Mouse (Mus musculus): ENCODE measurements around the gene Rln1. TPM values are rescaled to one million over a fixed set of nuclear protein-coding genes. Genes with fewer than 3 reads are reported as not detected.

Rln1 gene
- polyA plus RNA-seq, 1 experiment from 2014 or later: 0.38 TPM

GRCm38 (mm10) chr19:29308832-29309231 is 25.6 kb downstream of the Rln1 start:
- no peaks in the 10 kb centered on the region for H3K27me3 ChIP-seq (ENCODE audit: insufficient read depth, poor library complexity, severe bottlenecking)
- no peak for DNase-seq (ENCODE audit: low spot score)
- no peak overlapping the region for H3K27ac ChIP-seq
- no peaks in the 10 kb centered on the region for H3K4me1 ChIP-seq
- H3K36me3 ChIP-seq: peaks cover 35% of the 10 kb centered on the region
- no peak overlapping the region for H3K4me3 ChIP-seq
- H3K9me3 ChIP-seq: no peaks in the 10 kb centered on the region

GRCm38 (mm10) chr19:29302119-29302518 is 32.4 kb downstream of the Rln1 start:
- no peak for DNase-seq (ENCODE audit: low spot score)
- WGBS: 90% methylated on average over 2 of the region's 2 CpGs
- peaks cover 41% of the 10 kb centered on the region for H3K36me3 ChIP-seq

GRCm38 (mm10) chr19:29300919-29301318 is 33.6 kb downstream of the Rln1 start:
- no peak for DNase-seq (ENCODE audit: low spot score)
- Histone ChIP-seq H3K9me3 (no peaks in the 10 kb centered on the region), H3K4me1 (0 out of 2 replicates have a peak, but pooled peaks cover 3% of the 10 kb centered on the region), H3K36me3 (peaks cover 43% of the 10 kb centered on the region), H3K27ac (no peak overlapping the region), H3K27me3 (ENCODE audit: insufficient read depth, poor library complexity, severe bottlenecking) (no peaks in the 10 kb centered on the region), H3K4me3 (no peak overlapping the region)
- WGBS: 91% methylated on average over 13 of the region's 13 CpGs

More at GRCm38 (mm10) chr19:29302119-29302518, 32.4 kb downstream of the Rln1 start:
- Histone ChIP-seq H3K27me3 (ENCODE audit: insufficient read depth, poor library complexity, severe bottlenecking) (no peaks in the 10 kb centered on the region), H3K27ac (no peak overlapping the region), H3K4me3 (no peak overlapping the region), H3K4me1 (0 out of 2 replicates have a peak, but pooled peaks cover 3% of the 10 kb centered on the region), H3K9me3 (no peaks in the 10 kb centered on the region)

- H3K27ac ChIP-seq: no peak overlapping the region
- H3K36me3 ChIP-seq: peaks cover 37% of the 10 kb centered on the region
- peaks cover 6% of the 10 kb centered on the region; the same call in 1 of the 2 replicates for H3K4me1 ChIP-seq
- no peaks in the 10 kb centered on the region for H3K27me3 ChIP-seq (ENCODE audit: insufficient read depth, poor library complexity, severe bottlenecking)
- no peaks in the 10 kb centered on the region for H3K9me3 ChIP-seq
- no peak for DNase-seq (ENCODE audit: low spot score)
- H3K4me3 ChIP-seq: no peak overlapping the region
- WGBS: 96% methylated on average over 1 of the region's 1 CpGs
Observed at GRCm38 (mm10) chr19:29297366-29297765, 37.1 kb downstream of the Rln1 start.

- Histone ChIP-seq H3K4me3 (no peak overlapping the region), H3K36me3 (peaks cover 43% of the 10 kb centered on the region), H3K27ac (no peak overlapping the region), H3K27me3 (ENCODE audit: insufficient read depth, poor library complexity, severe bottlenecking) (no peaks in the 10 kb centered on the region), H3K4me1 (peaks cover 9% of the 10 kb centered on the region; the same call in 1 of the 2 replicates), H3K9me3 (no peaks in the 10 kb centered on the region)
- DNase-seq (ENCODE audit: low spot score): no peak
Observed at GRCm38 (mm10) chr19:29296166-29296565, 38.3 kb downstream of the Rln1 start.

GRCm38 (mm10) chr19:29294756-29295155 is 39.7 kb downstream of the Rln1 start:
- Histone ChIP-seq H3K36me3 (peaks cover 40% of the 10 kb centered on the region), H3K4me1 (peaks cover 9% of the 10 kb centered on the region; the same call in 1 of the 2 replicates)
- 62% methylated on average over 2 of the region's 2 CpGs for WGBS

GRCm38 (mm10) chr19:29292546-29292945 is 41.9 kb downstream of the Rln1 start:
- WGBS: 64% methylated on average over 4 of the region's 4 CpGs
- Histone ChIP-seq H3K4me1 (peaks cover 6% of the 10 kb centered on the region; the same call in 1 of the 2 replicates), H3K9me3 (no peaks in the 10 kb centered on the region), H3K27ac (no peak overlapping the region), H3K27me3 (ENCODE audit: insufficient read depth, poor library complexity, severe bottlenecking) (no peaks in the 10 kb centered on the region), H3K36me3 (peaks cover 34% of the 10 kb centered on the region), H3K4me3 (no peak overlapping the region)
- DNase-seq (ENCODE audit: low spot score): no peak

More at GRCm38 (mm10) chr19:29294756-29295155, 39.7 kb downstream of the Rln1 start:
- H3K27ac ChIP-seq: no peak overlapping the region
- no peak overlapping the region for H3K4me3 ChIP-seq
- H3K27me3 ChIP-seq (ENCODE audit: insufficient read depth, poor library complexity, severe bottlenecking): no peaks in the 10 kb centered on the region
- H3K9me3 ChIP-seq: no peaks in the 10 kb centered on the region
- no peak for DNase-seq (ENCODE audit: low spot score)

- no peaks in the 10 kb centered on the region for H3K9me3 ChIP-seq
- no peak overlapping the region for H3K4me3 ChIP-seq
- H3K27ac ChIP-seq: no peak overlapping the region
- 85% methylated on average over 14 of the region's 14 CpGs for WGBS
- H3K4me1 ChIP-seq: peaks cover 6% of the 10 kb centered on the region; the same call in 1 of the 2 replicates
- no peaks in the 10 kb centered on the region for H3K27me3 ChIP-seq (ENCODE audit: insufficient read depth, poor library complexity, severe bottlenecking)
- DNase-seq (ENCODE audit: low spot score): no peak
- peaks cover 32% of the 10 kb centered on the region for H3K36me3 ChIP-seq
Observed at GRCm38 (mm10) chr19:29291532-29291931, 42.9 kb downstream of the Rln1 start.

- H3K9me3 ChIP-seq: no peaks in the 10 kb centered on the region
- DNase-seq (ENCODE audit: low spot score): no peak
- H3K27me3 ChIP-seq (ENCODE audit: insufficient read depth, poor library complexity, severe bottlenecking): no peaks in the 10 kb centered on the region
- no peak overlapping the region for H3K27ac ChIP-seq
- peaks cover 9% of the 10 kb centered on the region; the same call in 1 of the 2 replicates for H3K4me1 ChIP-seq
- no peak overlapping the region for H3K4me3 ChIP-seq
- 74% methylated on average over 8 of the region's 8 CpGs for WGBS
- H3K36me3 ChIP-seq: peaks cover 40% of the 10 kb centered on the region
Observed at GRCm38 (mm10) chr19:29287863-29288262, 46.6 kb downstream of the Rln1 start.

- Histone ChIP-seq H3K36me3 (peaks cover 28% of the 10 kb centered on the region), H3K9me3 (no peaks in the 10 kb centered on the region), H3K27me3 (ENCODE audit: insufficient read depth, poor library complexity, severe bottlenecking) (no peaks in the 10 kb centered on the region), H3K4me3 (no peak overlapping the region), H3K4me1 (peaks cover 3% of the 10 kb centered on the region; the same call in 1 of the 2 replicates), H3K27ac (no peak overlapping the region)
- no peak for DNase-seq (ENCODE audit: low spot score)
- WGBS: 36% methylated on average over 7 of the region's 7 CpGs
Observed at GRCm38 (mm10) chr19:29285451-29285869, 49.0 kb downstream of the Rln1 start.

Other genes starting within 250 kb of the Rln1 start
- gene Rcl1, start 233.3 kb downstream of the Rln1 start, polyA plus RNA-seq (2016; fragmentation: Nextera tagmentation; extraction: Ambion mirVana): 38.9 and 64.4 TPM in 2 replicates
- gene Jak2, start 82.8 kb downstream of the Rln1 start, polyA plus RNA-seq (2016; fragmentation: Nextera tagmentation; extraction: Ambion mirVana): 7.8 and 8.1 TPM in 2 replicates
- gene Insl6, start 9.3 kb downstream of the Rln1 start, polyA plus RNA-seq (2016; fragmentation: Nextera tagmentation; extraction: Ambion mirVana): 4.6 and 6.5 TPM in 2 replicates
- 41.5 and 42.5 TPM in 2 replicates for gene Plgrkt, start 32.7 kb upstream of the Rln1 start, polyA plus RNA-seq (2016; fragmentation: Nextera tagmentation; extraction: Ambion mirVana)
- gene Cd274, start 32.8 kb upstream of the Rln1 start, polyA plus RNA-seq (2016; fragmentation: Nextera tagmentation; extraction: Ambion mirVana): 0.39 and 0.41 TPM in 2 replicates
- gene Pdcd1lg2, start 76.2 kb upstream of the Rln1 start, polyA plus RNA-seq (2016; fragmentation: Nextera tagmentation; extraction: Ambion mirVana): not detected in 2 replicates
- gene Ric1, start 187.6 kb upstream of the Rln1 start, polyA plus RNA-seq (2016; fragmentation: Nextera tagmentation; extraction: Ambion mirVana): 6.6 and 8.9 TPM in 2 replicates

All from heart, embryonic 10.5 days (tissue).